Mouse (Mus musculus) midbrain, embryonic 15.5 days (tissue): ENCODE results near the gene Prkag1. TPM values are rescaled to one million over a fixed set of nuclear protein-coding genes. Genes with fewer than 3 reads are reported as not detected.

Source experiments
- polyA plus RNA-seq: library from polyadenylated mRNA; unstranded; fragments of >200 nt; fragmentation: Nextera tagmentation; extraction: Ambion mirVana; gene quantifications from 2 replicates; pipeline ENCODE4 v1.2.1, GENCODE M21; 2015

The Prkag1 gene
- polyA plus RNA-seq, 1 experiment from 2014 or later = 72.7 TPM

Other genes with a start within 250 kb of the Prkag1 start
- 14.0 and 15.2 TPM in 2 replicates for gene Adcy6, start 221.4 kb downstream of the Prkag1 start, polyA plus RNA-seq
- gene Cacnb3, start 200.7 kb downstream of the Prkag1 start, polyA plus RNA-seq = 199 and 201 TPM in 2 replicates
- gene Ddx23, start 168.6 kb downstream of the Prkag1 start, polyA plus RNA-seq = 22.0 and 26.4 TPM in 2 replicates
- 13.2 and 13.9 TPM in 2 replicates for gene Rnd1, start 154.1 kb downstream of the Prkag1 start, polyA plus RNA-seq
- 6.8 and 8.5 TPM in 2 replicates for gene Ccdc65, start 123.3 kb downstream of the Prkag1 start, polyA plus RNA-seq
- gene Fkbp11, start 103.3 kb downstream of the Prkag1 start, polyA plus RNA-seq = 3.8 and 4.6 TPM in 2 replicates
- 103 and 106 TPM in 2 replicates for gene Arf3, start 68.3 kb downstream of the Prkag1 start, polyA plus RNA-seq
- 0.17 TPM in 1 of 2 replicates, not detected in the other for gene Wnt10b, start 53.4 kb downstream of the Prkag1 start, polyA plus RNA-seq
- 2.0 and 2.9 TPM in 2 replicates for gene Wnt1, start 41.7 kb downstream of the Prkag1 start, polyA plus RNA-seq
- 0.52 and 0.81 TPM in 2 replicates for gene Ddn, start 22.0 kb downstream of the Prkag1 start, polyA plus RNA-seq
- gene Kmt2d, start 39.7 kb upstream of the Prkag1 start, polyA plus RNA-seq = 11.9 and 13.5 TPM in 2 replicates
- 35.5 and 35.9 TPM in 2 replicates for gene Rhebl1, start 63.0 kb upstream of the Prkag1 start, polyA plus RNA-seq
- gene Dhh, start 67.0 kb upstream of the Prkag1 start, polyA plus RNA-seq = 0.35 and 0.73 TPM in 2 replicates
- 35.5 and 38.3 TPM in 2 replicates for gene Lmbr1l, start 86.7 kb upstream of the Prkag1 start, polyA plus RNA-seq
- gene Tuba1b, start 103.0 kb upstream of the Prkag1 start, polyA plus RNA-seq = 1,136 and 1,188 TPM in 2 replicates
- not detected in 2 replicates for gene Gm49450, start 122.0 kb upstream of the Prkag1 start, polyA plus RNA-seq
- gene Tuba1a, start 122.2 kb upstream of the Prkag1 start, polyA plus RNA-seq = 17,671 and 17,732 TPM in 2 replicates
- 16.4 and 20.5 TPM in 2 replicates for gene Tuba1c, start 198.4 kb upstream of the Prkag1 start, polyA plus RNA-seq
- 5.7 and 10.3 TPM in 2 replicates for gene Prph, start 223.7 kb upstream of the Prkag1 start, polyA plus RNA-seq
- gene Troap, start 243.1 kb upstream of the Prkag1 start, polyA plus RNA-seq = 4.9 and 6.6 TPM in 2 replicates